Mouse (Mus musculus): Measurements from ENCODE around the gene Oas1a. TPM values are rescaled to one million over a fixed set of nuclear protein-coding genes. Genes with fewer than 3 reads are reported as not detected.

Gene Oas1a
- polyA plus RNA-seq, 1 experiment: 1.3 TPM

Other genes starting within 250 kb of the Oas1a start
- gene Dtx1, start 195.6 kb downstream of the Oas1a start, polyA plus RNA-seq (2012; ENCODE audit: insufficient read depth, insufficient read length, missing spikeins): 0.52 TPM in 1 of 2 replicates, not detected in the other
- gene Oas2, start 157.7 kb downstream of the Oas1a start, polyA plus RNA-seq (2012; ENCODE audit: insufficient read depth, insufficient read length, missing spikeins): 0.96 and 1.2 TPM in 2 replicates
- 0.33 TPM in 1 of 2 replicates, not detected in the other for gene Oas3, start 129.9 kb downstream of the Oas1a start, polyA plus RNA-seq (2012; ENCODE audit: insufficient read depth, insufficient read length, missing spikeins)
- not detected in 2 replicates for gene Oas1e, start 112.0 kb downstream of the Oas1a start, polyA plus RNA-seq (2012; ENCODE audit: insufficient read depth, insufficient read length, missing spikeins)
- 0.79 and 0.87 TPM in 2 replicates for gene Oas1c, start 95.0 kb downstream of the Oas1a start, polyA plus RNA-seq (2012; ENCODE audit: insufficient read depth, insufficient read length, missing spikeins)
- not detected in 2 replicates for gene Oas1f, start 60.2 kb downstream of the Oas1a start, polyA plus RNA-seq (2012; ENCODE audit: insufficient read depth, insufficient read length, missing spikeins)
- gene Oas1h, start 46.1 kb downstream of the Oas1a start, polyA plus RNA-seq (2012; ENCODE audit: insufficient read depth, insufficient read length, missing spikeins): not detected in 2 replicates
- 2.2 TPM in 1 of 2 replicates, not detected in the other for gene Oas1g, start 19.9 kb downstream of the Oas1a start, polyA plus RNA-seq (2012; ENCODE audit: insufficient read depth, insufficient read length, missing spikeins)
- not detected in 2 replicates for gene Oas1d, start 7.0 kb upstream of the Oas1a start, polyA plus RNA-seq (2012; ENCODE audit: insufficient read depth, insufficient read length, missing spikeins)
- gene Rph3a, start 102.6 kb upstream of the Oas1a start, polyA plus RNA-seq (2012; ENCODE audit: insufficient read depth, insufficient read length, missing spikeins): not detected in 2 replicates